Mouse (Mus musculus) layer of hippocampus, adult 9-10 months (tissue): ENCODE data around the gene Gm10190.
"Not testable (repeated sequence)": the region's sequence is repeated elsewhere in the genome, so short reads cannot be mapped to it uniquely, and the experiment has no call there.

Source experiments
- DNase-seq: peaks from one replicate; pipeline ENCODE4 v3.0.0; 2022; ENCODE audit warnings: low spot score

Gene Gm10190

GRCm38 (mm10) chr17:80372989-80373725, at the start of gene Gm10190:
Gene Gm10190 (minus strand): TSS chr17:80373541.
- DNase-seq: peak; percentile 35

- no peak for DNase-seq
Observed at GRCm38 (mm10) chr17:80420998-80421397, 47.7 kb upstream of the Gm10190 start.

- no peak for DNase-seq
Observed at GRCm38 (mm10) chr17:80418572-80419210, 45.4 kb upstream of the Gm10190 start.

- DNase-seq: no peak
Observed at GRCm38 (mm10) chr17:80411182-80411581, 37.8 kb upstream of the Gm10190 start.

- no peak for DNase-seq
Observed at GRCm38 (mm10) chr17:80398243-80398642, 24.9 kb upstream of the Gm10190 start.

GRCm38 (mm10) chr17:80391423-80392403, 18.4 kb upstream of the Gm10190 start:
- no peak for DNase-seq

- no peak for DNase-seq
Observed at GRCm38 (mm10) chr17:80390024-80390423, 16.7 kb upstream of the Gm10190 start.

- no peak for DNase-seq
Observed at GRCm38 (mm10) chr17:80385671-80386070, 12.3 kb upstream of the Gm10190 start.

GRCm38 (mm10) chr17:80378386-80378785, 5.0 kb upstream of the Gm10190 start:
- not testable (repeated sequence) for DNase-seq

GRCm38 (mm10) chr17:80373726-80374096, 370 bp upstream of the Gm10190 start:
- no peak for DNase-seq

- no peak for DNase-seq
Observed at GRCm38 (mm10) chr17:80368606-80369005, 4.7 kb downstream of the Gm10190 start.

- no peak for DNase-seq
Observed at GRCm38 (mm10) chr17:80367276-80367675, 6.1 kb downstream of the Gm10190 start.

GRCm38 (mm10) chr17:80360245-80360644, 13.1 kb downstream of the Gm10190 start:
- DNase-seq: no peak

- DNase-seq: no peak
Observed at GRCm38 (mm10) chr17:80347234-80347633, 26.1 kb downstream of the Gm10190 start.

- DNase-seq: no peak
Observed at GRCm38 (mm10) chr17:80346591-80347125, 26.7 kb downstream of the Gm10190 start.

GRCm38 (mm10) chr17:80345277-80345676, 28.1 kb downstream of the Gm10190 start:
- DNase-seq: no peak

GRCm38 (mm10) chr17:80332386-80332785, 41.0 kb downstream of the Gm10190 start:
- DNase-seq: no peak

- DNase-seq: no peak
Observed at GRCm38 (mm10) chr17:80326431-80326830, 46.9 kb downstream of the Gm10190 start.

GRCm38 (mm10) chr17:80325456-80325855, 47.9 kb downstream of the Gm10190 start:
- DNase-seq: no peak

- no peak for DNase-seq
Observed at GRCm38 (mm10) chr17:80324521-80324920, 48.8 kb downstream of the Gm10190 start.

GRCm38 (mm10) chr17:80323658-80324057, 49.7 kb downstream of the Gm10190 start:
- DNase-seq: no peak
